Mouse (Mus musculus) hindbrain, postnatal 0 days (tissue): ENCODE measurements around the gene Papolb. TPM values are rescaled to one million over a fixed set of nuclear protein-coding genes. Genes with fewer than 3 reads are reported as not detected.

Experiments
- ATAC-seq: fragments of 200-750 bp; cut with Nextera tagmentation; 2 replicates; pipeline ENCODE4 v1.8.0; 2017; ENCODE audit warnings: mild to moderate bottlenecking, moderate TSS enrichment, moderate library complexity
- DNase-seq: peaks from one replicate; pipeline ENCODE4 v3.0.0-alpha.2; 2015; ENCODE audit warnings: low spot score
- H3K27ac ChIP-seq: fragments of 300-500 bp; sonication (generic); 2 replicates; pipeline ENCODE4 v1.5.1; 2014; ENCODE audit warnings: mild to moderate bottlenecking
- H3K27me3 ChIP-seq: fragments of 300-500 bp; sonication (generic); 2 replicates; pipeline ENCODE4 v1.6.1; 2014; ENCODE audit warnings: low read length, mixed read lengths; ENCODE audit not compliant: insufficient read depth
- H3K36me3 ChIP-seq: fragments of 300-500 bp; sonication (generic); 2 replicates; pipeline ENCODE4 v1.6.1; 2014; ENCODE audit warnings: low read length, mixed read lengths; ENCODE audit not compliant: insufficient read depth
- H3K4me1 ChIP-seq: fragments of 300-500 bp; sonication (generic); 2 replicates; pipeline ENCODE4 v1.6.1; 2014; ENCODE audit warnings: antibody characterized with exemption, low read length, mixed read lengths; ENCODE audit not compliant: insufficient read depth
- H3K4me2 ChIP-seq: fragments of 300-500 bp; sonication (generic); 2 replicates; pipeline ENCODE4 v1.6.1; 2014; ENCODE audit warnings: low read depth, mild to moderate bottlenecking, low read length, moderate library complexity, mixed read lengths
- H3K4me3 ChIP-seq: fragments of 300-500 bp; sonication (generic); 2 replicates; pipeline ENCODE4 v1.5.1; 2014; ENCODE audit warnings: low read length
- H3K9ac ChIP-seq: fragments of 300-500 bp; sonication (generic); replicated peaks from 2 replicates; pipeline ENCODE4 v1.6.1; 2014; ENCODE audit warnings: mild to moderate bottlenecking, low read length, moderate library complexity, mixed read lengths
- H3K9me3 ChIP-seq: fragments of 300-500 bp; sonication (generic); 2 replicates; pipeline ENCODE4 v1.6.1; 2016; ENCODE audit warnings: low read length, mixed read lengths
- CTCF ChIP-seq: IDR thresholded peaks from 2 replicates; pipeline ENCODE4 v1.5.1; 2016; ENCODE audit warnings: antibody characterized with exemption, control low read depth, low read depth
- WGBS: fragments of 180-500 bp; shearing (Covaris S2); extraction: QIAGEN DNeasy Blood & Tissue Kit; methylation state at CpG from one replicate; pipeline ENCODE4 v1.1.7; 2014; 5-methylcytosine and 5-hydroxymethylcytosine counted together
- polyA plus RNA-seq: library from polyadenylated mRNA; unstranded; fragments of >200 nt; fragmentation: Nextera tagmentation; extraction: Ambion mirVana; gene quantifications from 2 replicates; pipeline ENCODE4 v1.2.1, GENCODE M21; 2015
- total RNA-seq: library from RNA; depleted of rRNA; stranded (reverse); fragments of >200 nt; gene quantifications from 2 replicates; pipeline ENCODE4 v1.2.3, GENCODE M21; 2014

Gene Papolb
- total and polyA plus RNA-seq, 2 experiments from 2014 or later, result 0.16 to 0.37 TPM

- no peak for DNase-seq
- H3K27me3 ChIP-seq, result no peaks in the 10 kb centered on the region
- H3K27ac ChIP-seq, result no peak overlapping the region
- H3K4me3 ChIP-seq, result no peak overlapping the region
- TF ChIP-seq CTCF, result no peak
- WGBS, result 77% methylated on average over 3 of the region's 3 CpGs
- H3K4me2 ChIP-seq, result no peak overlapping the region
- H3K4me1 ChIP-seq, result no peaks in the 10 kb centered on the region
- H3K9me3 ChIP-seq, result no peaks in the 10 kb centered on the region
- H3K36me3 ChIP-seq, result no peaks in the 10 kb centered on the region
- no peak overlapping the region for H3K9ac ChIP-seq
- no peak for ATAC-seq
Measured at GRCm38 (mm10) chr5:142547066-142547465, 17.2 kb upstream of the Papolb start.

- no peaks in the 10 kb centered on the region for H3K36me3 ChIP-seq
- no peak overlapping the region for H3K27ac ChIP-seq
- 6% methylated on average over 5 of the region's 5 CpGs for WGBS
- no peaks in the 10 kb centered on the region for H3K9me3 ChIP-seq
- H3K9ac ChIP-seq, result no peak overlapping the region
- H3K4me1 ChIP-seq, result no peaks in the 10 kb centered on the region
- no peak overlapping the region for H3K4me2 ChIP-seq
- no peak overlapping the region for H3K4me3 ChIP-seq
- ATAC-seq (no peak), DNase-seq (no peak)
- H3K27me3 ChIP-seq, result no peaks in the 10 kb centered on the region
- no peak for TF ChIP-seq CTCF
Measured at GRCm38 (mm10) chr5:142546344-142546743, 16.5 kb upstream of the Papolb start.

- no peaks in the 10 kb centered on the region for H3K27me3 ChIP-seq
- DNase-seq (no peak), ATAC-seq (no peak)
- H3K36me3 ChIP-seq, result no peaks in the 10 kb centered on the region
- H3K9me3 ChIP-seq, result no peaks in the 10 kb centered on the region
- TF ChIP-seq CTCF, result no peak
- no peak overlapping the region for H3K4me2 ChIP-seq
- no peak overlapping the region for H3K4me3 ChIP-seq
- no peak overlapping the region for H3K27ac ChIP-seq
- WGBS, result 83% methylated on average over 5 of the region's 5 CpGs
- H3K4me1 ChIP-seq, result no peaks in the 10 kb centered on the region
- H3K9ac ChIP-seq, result no peak overlapping the region
Measured at GRCm38 (mm10) chr5:142545014-142545795, 15.3 kb upstream of the Papolb start.

GRCm38 (mm10) chr5:142537286-142537685 lies 7.4 kb upstream of the Papolb start:
- Histone ChIP-seq H3K27ac (no peak overlapping the region), H3K9ac (no peak overlapping the region), H3K27me3 (no peaks in the 10 kb centered on the region), H3K9me3 (no peaks in the 10 kb centered on the region), H3K4me1 (no peaks in the 10 kb centered on the region), H3K4me2 (no peak overlapping the region), H3K4me3 (no peak overlapping the region), H3K36me3 (no peaks in the 10 kb centered on the region)
- TF ChIP-seq CTCF, result no peak
- DNase-seq (no peak), ATAC-seq (no peak)
- WGBS, result 91% methylated on average over 3 of the region's 3 CpGs

GRCm38 (mm10) chr5:142535388-142535787 lies 5.5 kb upstream of the Papolb start:
- H3K27me3 ChIP-seq, result no peaks in the 10 kb centered on the region
- DNase-seq, result no peak
- H3K4me1 ChIP-seq, result no peaks in the 10 kb centered on the region
- no peak overlapping the region for H3K4me3 ChIP-seq
- no peaks in the 10 kb centered on the region for H3K36me3 ChIP-seq
- H3K9ac ChIP-seq, result no peak overlapping the region
- 74% methylated on average over 4 of the region's 4 CpGs for WGBS
- H3K27ac ChIP-seq, result no peak overlapping the region
- no peak for TF ChIP-seq CTCF
- no peak for ATAC-seq
- no peak overlapping the region for H3K4me2 ChIP-seq
- no peaks in the 10 kb centered on the region for H3K9me3 ChIP-seq

- Histone ChIP-seq H3K4me2 (no peak overlapping the region), H3K4me3 (no peak overlapping the region), H3K36me3 (no peaks in the 10 kb centered on the region), H3K27ac (peak overlapping the region; percentile 13; the same call in 1 of the 2 replicates), H3K4me1 (no peaks in the 10 kb centered on the region), H3K9me3 (no peaks in the 10 kb centered on the region), H3K9ac (no peak overlapping the region), H3K27me3 (no peaks in the 10 kb centered on the region)
- DNase-seq (peak; percentile 69), ATAC-seq (peak; percentile 80)
- no peak for TF ChIP-seq CTCF
- WGBS, result 69% methylated on average over 8 of the region's 8 CpGs
Measured at GRCm38 (mm10) chr5:142524711-142525464, 5.0 kb downstream of the Papolb start.
